Mouse (Mus musculus): ENCODE results near the gene Olfr618. TPM values are rescaled to one million over a fixed set of nuclear protein-coding genes. Genes with fewer than 3 reads are reported as not detected.
"Not testable (repeated sequence)": the region's sequence is repeated elsewhere in the genome, so short reads cannot be mapped to it uniquely, and the experiment has no call there.

Olfr618 gene
- not detected in 2 replicates for polyA plus RNA-seq (2016; fragmentation: Nextera tagmentation; extraction: Ambion mirVana)

GRCm38 (mm10) chr7:103589803-103590202 is at the start of gene Olfr618:
Gene Olfr618, plus strand, starts transcription at chr7:103590103.
- Histone ChIP-seq H3K4me3 (no peak within 1 kb of the TSS), H3K36me3 (no peaks in the 10 kb centered on the region), H3K27ac (no peak within 1 kb of the TSS), H3K9ac (no peak within 1 kb of the TSS), H3K4me2 (replicated peaks) (no peak within 1 kb of the TSS), H3K4me1 (no peaks in the 10 kb centered on the region), H3K27me3 (no peaks in the 10 kb centered on the region), H3K9me3 (no peaks in the 10 kb centered on the region)
- 59% methylated on average over 2 of the region's 2 CpGs for WGBS
- ATAC-seq (ENCODE audit: insufficient number of reproducible peaks, insufficient read depth, low FRiP score, low TSS enrichment) = no peak

GRCm38 (mm10) chr7:103542617-103543016 is 47.3 kb upstream of the Olfr618 start, which contains the start of gene Olfr612:
Gene Olfr612, minus strand, starts transcription at chr7:103542717.
- 87% methylated on average over 2 of the region's 2 CpGs for WGBS
- not testable (repeated sequence) for H3K36me3 ChIP-seq

GRCm38 (mm10) chr7:103547774-103548173 is 42.1 kb upstream of the Olfr618 start, which contains the start of gene Olfr613:
Gene Olfr613, plus strand, starts transcription at chr7:103548074.
- Histone ChIP-seq H3K4me3 (no peak within 1 kb of the TSS), H3K27ac (no peak within 1 kb of the TSS), H3K4me1 (no peaks in the 10 kb centered on the region), H3K27me3 (no peaks in the 10 kb centered on the region), H3K9ac (no peak within 1 kb of the TSS), H3K4me2 (replicated peaks) (no peak within 1 kb of the TSS), H3K36me3 (no peaks in the 10 kb centered on the region), H3K9me3 (no peaks in the 10 kb centered on the region)
- 74% methylated on average over 2 of the region's 2 CpGs for WGBS
- no peak for ATAC-seq (ENCODE audit: insufficient number of reproducible peaks, insufficient read depth, low FRiP score, low TSS enrichment)

More at GRCm38 (mm10) chr7:103542617-103543016, 47.3 kb upstream of the Olfr618 start, which contains the start of gene Olfr612:
- not testable (repeated sequence) for H3K4me3 ChIP-seq; ATAC-seq (ENCODE audit: insufficient number of reproducible peaks, insufficient read depth, low FRiP score, low TSS enrichment); H3K27me3 ChIP-seq; H3K27ac ChIP-seq; H3K9ac ChIP-seq; H3K4me2 ChIP-seq (replicated peaks); H3K4me1 ChIP-seq; H3K9me3 ChIP-seq

- 75% methylated on average over 2 of the region's 2 CpGs for WGBS
- Histone ChIP-seq H3K27me3 (no peaks in the 10 kb centered on the region), H3K9me3 (no peaks in the 10 kb centered on the region), H3K27ac (no peak within 1 kb of the TSS), H3K4me3 (no peak within 1 kb of the TSS), H3K4me2 (replicated peaks) (no peak within 1 kb of the TSS), H3K36me3 (no peaks in the 10 kb centered on the region), H3K9ac (no peak within 1 kb of the TSS), H3K4me1 (no peaks in the 10 kb centered on the region)
- ATAC-seq (ENCODE audit: insufficient number of reproducible peaks, insufficient read depth, low FRiP score, low TSS enrichment) = no peak
Observed at GRCm38 (mm10) chr7:103555779-103556178, 34.1 kb upstream of the Olfr618 start, which contains the start of gene Olfr615. Gene Olfr615, plus strand, starts transcription at chr7:103556079.

- Histone ChIP-seq H3K27ac (no peak within 1 kb of the TSS), H3K4me2 (replicated peaks) (no peak within 1 kb of the TSS), H3K9me3 (no peaks in the 10 kb centered on the region), H3K9ac (no peak within 1 kb of the TSS), H3K36me3 (no peaks in the 10 kb centered on the region), H3K4me3 (no peak within 1 kb of the TSS), H3K4me1 (no peaks in the 10 kb centered on the region), H3K27me3 (no peaks in the 10 kb centered on the region)
- WGBS = 77% methylated on average over 3 of the region's 3 CpGs
- ATAC-seq (ENCODE audit: insufficient number of reproducible peaks, insufficient read depth, low FRiP score, low TSS enrichment) = no peak
Observed at GRCm38 (mm10) chr7:103569043-103569442, 20.9 kb upstream of the Olfr618 start, which contains the start of gene Olfr616. Gene Olfr616, minus strand, starts transcription at chr7:103569143.

- H3K4me1 ChIP-seq = no peaks in the 10 kb centered on the region
- no peak within 1 kb of the TSS for H3K27ac ChIP-seq
- H3K4me2 ChIP-seq (replicated peaks) = no peak within 1 kb of the TSS
- H3K36me3 ChIP-seq = no peaks in the 10 kb centered on the region
- no peaks in the 10 kb centered on the region for H3K9me3 ChIP-seq
- no peak within 1 kb of the TSS for H3K9ac ChIP-seq
- ATAC-seq (ENCODE audit: insufficient number of reproducible peaks, insufficient read depth, low FRiP score, low TSS enrichment) = no peak
- H3K4me3 ChIP-seq = no peak within 1 kb of the TSS
- 81% methylated on average over 1 of the region's 1 CpGs for whole genome bisulfite sequencing
- H3K27me3 ChIP-seq = no peaks in the 10 kb centered on the region
Observed at GRCm38 (mm10) chr7:103572761-103573160, 17.1 kb upstream of the Olfr618 start, which contains the start of gene Olfr617. Gene Olfr617, plus strand, starts transcription at chr7:103573061.

- Histone ChIP-seq H3K4me2 (replicated peaks) (no peak within 1 kb of the TSS), H3K4me1 (no peaks in the 10 kb centered on the region), H3K27me3 (no peaks in the 10 kb centered on the region), H3K36me3 (no peaks in the 10 kb centered on the region), H3K4me3 (no peak within 1 kb of the TSS), H3K27ac (no peak within 1 kb of the TSS), H3K9me3 (no peaks in the 10 kb centered on the region), H3K9ac (no peak within 1 kb of the TSS)
- ATAC-seq (ENCODE audit: insufficient number of reproducible peaks, insufficient read depth, low FRiP score, low TSS enrichment) = no peak
Observed at GRCm38 (mm10) chr7:103600275-103600674, 10.4 kb downstream of the Olfr618 start, which contains the start of gene Olfr619. Gene Olfr619, plus strand, starts transcription at chr7:103600575.

GRCm38 (mm10) chr7:103607425-103607824 is 17.5 kb downstream of the Olfr618 start:
- no peaks in the 10 kb centered on the region for H3K9me3 ChIP-seq
- whole genome bisulfite sequencing = 85% methylated on average over 2 of the region's 2 CpGs
- H3K27me3 ChIP-seq = no peaks in the 10 kb centered on the region
- H3K27ac ChIP-seq = no peak overlapping the region
- H3K9ac ChIP-seq = no peak overlapping the region
- no peak overlapping the region for H3K4me2 ChIP-seq (replicated peaks)
- ATAC-seq (ENCODE audit: insufficient number of reproducible peaks, insufficient read depth, low FRiP score, low TSS enrichment) = no peak
- no peak overlapping the region for H3K4me3 ChIP-seq
- no peaks in the 10 kb centered on the region for H3K36me3 ChIP-seq
- H3K4me1 ChIP-seq = no peaks in the 10 kb centered on the region

GRCm38 (mm10) chr7:103612434-103612833 is 22.5 kb downstream of the Olfr618 start, which contains the start of gene Olfr620:
Gene Olfr620, minus strand, starts transcription at chr7:103612534.
- WGBS = 73% methylated on average over 2 of the region's 2 CpGs
- Histone ChIP-seq H3K4me2 (replicated peaks) (no peak within 1 kb of the TSS), H3K27ac (no peak within 1 kb of the TSS), H3K9ac (no peak within 1 kb of the TSS), H3K4me3 (no peak within 1 kb of the TSS), H3K27me3 (no peaks in the 10 kb centered on the region), H3K36me3 (no peaks in the 10 kb centered on the region), H3K4me1 (no peaks in the 10 kb centered on the region), H3K9me3 (no peaks in the 10 kb centered on the region)
- ATAC-seq (ENCODE audit: insufficient number of reproducible peaks, insufficient read depth, low FRiP score, low TSS enrichment) = no peak

GRCm38 (mm10) chr7:103636795-103637194 is 46.9 kb downstream of the Olfr618 start:
- no peaks in the 10 kb centered on the region for H3K9me3 ChIP-seq
- no peak overlapping the region for H3K27ac ChIP-seq
- no peak for ATAC-seq (ENCODE audit: insufficient number of reproducible peaks, insufficient read depth, low FRiP score, low TSS enrichment)
- no peaks in the 10 kb centered on the region for H3K27me3 ChIP-seq
- no peak overlapping the region for H3K4me2 ChIP-seq (replicated peaks)
- H3K4me3 ChIP-seq = no peak overlapping the region
- no peaks in the 10 kb centered on the region for H3K36me3 ChIP-seq
- H3K4me1 ChIP-seq = no peaks in the 10 kb centered on the region
- no peak overlapping the region for H3K9ac ChIP-seq

- no peak for ATAC-seq (ENCODE audit: insufficient number of reproducible peaks, insufficient read depth, low FRiP score, low TSS enrichment)
- Histone ChIP-seq H3K4me1 (no peaks in the 10 kb centered on the region), H3K4me2 (replicated peaks) (no peak within 1 kb of the TSS), H3K36me3 (no peaks in the 10 kb centered on the region), H3K9me3 (no peaks in the 10 kb centered on the region), H3K27me3 (no peaks in the 10 kb centered on the region), H3K27ac (no peak within 1 kb of the TSS), H3K4me3 (no peak within 1 kb of the TSS), H3K9ac (no peak within 1 kb of the TSS)
- 69% methylated on average over 1 of the region's 1 CpGs for WGBS
Observed at GRCm38 (mm10) chr7:103642602-103643001, 52.7 kb downstream of the Olfr618 start, which contains the start of gene Olfr622. Gene Olfr622, minus strand, starts transcription at chr7:103642702.

- WGBS = 85% methylated on average over 4 of the region's 4 CpGs
Observed at GRCm38 (mm10) chr7:103644070-103644469, 54.2 kb downstream of the Olfr618 start.

More at GRCm38 (mm10) chr7:103644070-103644469, 54.2 kb downstream of the Olfr618 start:
- no peaks in the 10 kb centered on the region for H3K9me3 ChIP-seq
- no peak for ATAC-seq (ENCODE audit: insufficient number of reproducible peaks, insufficient read depth, low FRiP score, low TSS enrichment)
- no peak overlapping the region for H3K4me3 ChIP-seq
- H3K4me1 ChIP-seq = no peaks in the 10 kb centered on the region
- no peaks in the 10 kb centered on the region for H3K36me3 ChIP-seq
- no peak overlapping the region for H3K27ac ChIP-seq
- no peaks in the 10 kb centered on the region for H3K27me3 ChIP-seq
- H3K4me2 ChIP-seq (replicated peaks) = no peak overlapping the region
- H3K9ac ChIP-seq = no peak overlapping the region
